Mouse (Mus musculus): Measurements from ENCODE around the gene Ranbp9.

The Ranbp9 gene

DNA sequence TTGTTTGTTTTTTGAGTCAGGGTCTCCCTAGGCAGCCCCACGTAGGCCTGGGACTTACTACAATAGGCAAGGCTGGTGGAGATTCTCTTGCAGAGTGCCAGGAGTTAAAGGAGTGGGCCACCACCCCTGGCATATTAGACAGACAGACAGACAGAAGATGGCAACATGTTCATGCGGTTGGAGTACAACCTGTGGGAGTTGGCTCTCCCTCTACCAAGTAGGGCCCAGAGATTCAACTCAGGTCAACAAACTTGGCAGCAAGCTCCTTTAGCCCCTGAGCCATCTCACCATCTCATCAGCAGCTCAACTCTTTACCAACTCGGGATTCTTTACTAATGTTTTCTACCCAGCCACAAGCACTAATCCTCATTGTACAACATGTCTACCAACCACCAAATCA lies 30.4 kb downstream of the Ranbp9 start:
- DNase-seq (ENCODE audit: low spot score): no peak

DNA sequence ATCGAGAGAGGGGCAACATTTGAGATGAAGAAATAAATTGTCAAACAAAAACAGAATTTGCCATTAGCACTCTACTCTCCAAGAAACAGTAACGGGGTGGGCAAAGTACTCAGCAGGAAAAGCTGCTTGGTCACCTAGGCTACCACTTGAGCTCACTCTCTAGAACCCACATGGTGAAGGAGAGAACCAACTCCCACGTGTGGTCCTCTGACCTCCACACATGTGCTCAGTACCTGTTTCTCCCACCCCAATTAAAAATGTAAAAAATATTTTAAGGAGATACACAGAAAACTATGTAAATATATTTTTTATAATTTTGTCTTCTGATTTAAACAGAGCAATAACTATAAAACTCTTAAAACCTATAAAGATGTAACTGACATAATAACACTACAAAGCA lies 33.4 kb downstream of the Ranbp9 start:
- DNase-seq (ENCODE audit: low spot score): no peak

DNA sequence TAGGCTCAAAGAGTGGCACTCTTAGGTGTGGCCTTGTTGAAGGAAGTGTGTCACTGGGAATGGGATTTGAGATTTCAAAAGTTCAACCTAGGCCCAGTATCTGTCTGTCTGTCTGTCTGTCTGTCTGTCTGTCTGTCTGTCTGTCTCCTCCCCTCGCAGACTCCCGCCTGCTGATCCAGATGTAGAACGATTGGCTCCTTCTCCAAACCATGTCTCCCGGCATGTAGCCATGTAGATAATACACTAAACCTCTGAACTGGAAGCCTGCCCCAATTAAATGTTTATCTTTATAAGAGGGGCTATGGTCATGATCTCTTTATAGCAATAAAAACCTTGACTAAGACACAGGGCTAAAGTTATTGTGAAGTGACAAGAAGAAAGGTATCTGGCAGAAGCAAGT lies 35.3 kb downstream of the Ranbp9 start:
- DNase-seq (ENCODE audit: low spot score): no peak

DNA sequence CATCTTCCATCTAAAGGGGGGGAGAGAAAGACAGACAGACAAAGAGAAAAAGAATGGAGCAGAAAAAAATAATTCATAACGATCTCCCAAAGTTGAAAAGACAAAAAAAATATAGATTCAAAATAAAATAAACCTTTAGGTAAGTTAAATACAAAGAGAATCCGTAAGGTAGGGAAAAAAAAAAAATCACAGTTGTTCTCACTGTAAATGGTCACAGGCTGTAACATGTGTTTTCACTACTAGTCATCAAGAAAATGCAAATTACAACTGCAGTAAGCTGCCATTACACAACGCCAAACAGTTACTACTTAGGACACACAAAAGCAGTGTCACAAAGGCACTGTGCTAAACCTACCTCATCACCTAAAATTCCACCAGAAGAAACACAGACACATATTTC lies 36.4 kb downstream of the Ranbp9 start:
- DNase-seq (ENCODE audit: low spot score): no peak

DNA sequence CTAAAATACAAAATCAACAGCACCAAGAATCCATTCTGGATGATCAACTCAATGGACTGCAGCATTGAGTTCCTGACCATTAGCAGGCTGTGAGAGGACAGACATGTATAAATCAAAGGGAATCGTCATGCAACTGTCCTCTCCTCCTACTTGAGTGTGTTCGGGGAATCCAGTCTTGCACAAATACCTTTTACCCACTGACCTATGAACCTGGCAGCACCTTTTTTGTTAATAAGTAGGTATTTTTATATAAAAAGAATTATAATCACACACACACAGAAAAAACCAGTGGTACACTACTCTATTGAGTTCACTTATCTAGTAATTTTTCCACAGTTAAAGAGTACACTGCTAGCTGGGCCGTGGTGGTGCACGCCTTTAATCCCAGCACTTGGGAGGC lies 37.4 kb downstream of the Ranbp9 start:
- DNase-seq (ENCODE audit: low spot score): no peak

DNA sequence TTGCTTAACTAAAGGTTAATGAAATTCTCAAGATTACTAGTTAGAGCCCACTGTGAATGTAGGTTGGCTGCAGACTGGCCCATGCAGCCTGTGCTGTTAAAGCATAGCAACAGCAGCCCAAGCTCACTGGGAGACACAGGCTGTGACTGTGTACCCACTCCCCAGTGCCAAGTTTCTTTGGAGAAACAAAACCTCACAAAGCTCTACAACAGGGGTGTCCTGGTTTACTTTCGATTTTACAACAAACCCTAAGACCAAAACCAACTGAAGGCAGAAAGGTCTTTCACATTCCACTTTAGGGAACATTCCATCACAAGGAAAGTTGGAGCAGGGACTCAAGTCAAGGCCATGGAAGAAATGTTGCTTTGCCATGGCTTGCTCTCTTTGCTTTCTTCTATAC lies 38.5 kb downstream of the Ranbp9 start:
- peak; percentile 20 for DNase-seq (ENCODE audit: low spot score)

DNA sequence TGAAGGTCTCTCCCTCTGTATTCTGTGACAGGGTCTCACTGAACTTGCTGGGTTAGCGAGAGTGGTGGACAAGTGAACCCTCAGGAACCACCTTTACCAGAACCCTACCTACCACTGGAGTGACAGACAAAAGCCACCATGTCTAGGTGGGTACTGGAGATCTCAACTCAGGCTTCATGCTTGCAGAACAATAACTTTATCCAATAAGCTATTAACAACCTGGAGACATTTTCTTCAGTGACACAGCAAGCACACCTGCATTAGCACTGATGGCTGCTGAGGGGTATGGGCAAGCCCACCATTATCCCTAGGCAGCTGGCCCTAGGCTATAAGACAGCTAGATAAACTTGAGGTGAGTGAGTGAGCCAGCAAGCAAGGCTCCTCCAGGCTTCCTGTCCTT lies 40.7 kb downstream of the Ranbp9 start:
- no peak for DNase-seq (ENCODE audit: low spot score)

DNA sequence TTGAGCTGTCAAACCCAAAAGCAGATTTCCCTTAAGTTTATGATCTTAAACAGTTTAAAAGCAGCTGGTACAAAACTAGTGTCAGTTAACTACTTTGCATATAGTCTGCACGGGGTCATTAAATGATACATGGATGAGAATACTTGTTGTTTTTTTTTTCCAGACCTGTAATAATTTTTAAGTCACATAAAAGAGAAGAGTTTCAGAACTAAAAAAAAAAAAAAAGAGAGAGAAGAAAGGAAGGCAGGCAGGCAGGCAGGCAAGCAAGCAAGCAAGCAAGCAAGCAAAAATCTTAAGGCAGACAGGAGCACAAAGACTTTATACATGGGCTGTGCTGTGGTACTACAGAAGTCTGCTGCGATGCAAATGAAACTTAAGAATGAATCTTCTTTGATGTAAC lies 47.7 kb downstream of the Ranbp9 start:
- no peak for DNase-seq (ENCODE audit: low spot score)

DNA sequence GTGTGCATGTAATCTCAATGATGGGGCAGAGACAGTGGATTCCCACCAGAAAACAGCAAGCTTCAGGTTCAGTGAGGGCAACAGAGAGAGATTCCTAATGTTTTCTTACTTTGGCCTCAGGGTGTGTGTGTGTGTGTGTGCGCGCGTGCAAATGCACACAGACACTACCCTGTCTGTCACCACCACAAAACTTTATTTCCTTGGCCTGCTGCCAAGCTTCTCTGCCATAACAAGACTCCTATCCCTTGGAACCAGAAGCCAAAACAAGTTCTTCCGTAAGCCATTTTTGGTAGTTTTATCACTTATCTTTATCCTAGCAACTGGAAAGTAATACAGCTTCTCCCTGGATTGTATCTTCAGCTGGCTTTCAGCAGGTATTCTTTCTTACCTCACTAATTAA lies 52.6 kb downstream of the Ranbp9 start:
- no peak for DNase-seq (ENCODE audit: low spot score)

DNA sequence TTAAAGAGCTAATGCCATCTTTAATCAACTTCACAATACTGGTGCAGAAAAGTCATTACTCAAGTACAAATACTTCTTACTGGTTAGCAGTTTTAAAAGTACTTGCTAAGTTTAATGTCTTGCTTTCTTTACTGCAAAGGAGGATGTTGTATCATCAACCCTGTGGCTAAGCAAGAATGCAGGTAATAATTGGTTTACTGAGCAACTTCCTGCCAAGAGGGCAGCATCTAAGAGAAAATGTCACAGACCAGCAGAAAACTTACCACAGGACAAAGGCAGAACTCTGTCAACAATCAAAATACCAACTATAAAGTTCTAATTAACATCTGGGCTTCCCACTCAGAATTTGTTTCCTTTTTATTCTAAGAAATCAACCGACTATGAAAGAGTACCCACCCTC lies 65.8 kb downstream of the Ranbp9 start:
- DNase-seq (ENCODE audit: low spot score): no peak

DNA sequence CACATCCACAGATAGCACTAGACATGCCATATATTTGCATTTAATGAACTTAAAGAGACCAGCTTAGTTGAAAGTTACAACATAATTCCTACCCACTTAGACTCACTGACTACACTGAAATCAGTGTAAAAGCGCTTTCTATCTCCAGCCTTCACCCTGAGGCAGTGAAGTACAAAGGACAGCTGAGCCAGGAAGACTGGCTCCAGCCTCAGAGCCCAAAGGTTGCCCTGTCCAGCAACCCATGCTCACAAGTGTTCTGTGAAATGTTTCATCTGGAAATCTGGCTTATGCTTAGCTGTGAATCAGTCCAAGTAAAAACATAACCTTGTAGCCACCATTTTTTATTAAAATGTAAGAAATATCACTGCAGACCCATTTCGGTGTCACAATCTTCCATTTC lies 67.5 kb downstream of the Ranbp9 start:
- DNase-seq (ENCODE audit: low spot score): no peak

DNA sequence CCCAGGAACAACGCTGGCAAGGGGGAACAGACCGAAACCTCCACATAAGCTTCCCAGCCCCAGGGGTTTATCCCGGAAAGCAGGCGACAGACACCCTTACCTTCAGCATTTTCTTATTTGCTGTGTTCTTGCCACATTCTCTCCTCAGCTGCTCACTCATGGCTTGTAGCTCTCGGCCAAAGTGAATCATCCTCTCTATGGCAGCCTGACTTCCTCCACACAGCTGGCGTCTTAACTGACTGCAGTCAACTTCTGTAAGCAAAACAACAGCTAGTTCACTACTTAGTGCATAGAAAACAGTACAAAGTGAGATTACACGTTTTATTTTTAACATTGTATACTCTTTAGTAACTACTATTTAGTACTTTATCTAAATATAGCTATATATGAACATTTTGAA lies 68.8 kb downstream of the Ranbp9 start:
- no peak for DNase-seq (ENCODE audit: low spot score)

DNA sequence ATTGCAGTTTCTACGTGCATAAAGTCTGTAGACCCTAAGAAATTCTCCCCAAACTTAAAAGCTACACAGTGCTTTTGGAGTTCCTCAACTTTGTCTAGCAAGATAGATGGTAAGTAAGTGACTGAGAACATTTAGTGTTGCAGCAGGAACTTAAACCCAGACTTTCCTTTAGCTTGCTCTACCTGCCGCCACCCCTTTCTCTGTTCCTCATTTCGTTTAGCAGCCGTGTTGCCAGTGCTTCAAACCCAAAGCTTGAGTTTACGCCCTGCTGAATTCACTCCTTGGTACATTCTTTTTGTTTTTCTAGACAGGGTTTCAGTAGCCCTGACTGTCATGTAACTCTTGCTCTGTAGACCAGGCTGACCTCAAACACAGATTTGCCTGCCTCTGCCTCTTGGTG lies 81.5 kb downstream of the Ranbp9 start:
- DNase-seq (ENCODE audit: low spot score): no peak

DNA sequence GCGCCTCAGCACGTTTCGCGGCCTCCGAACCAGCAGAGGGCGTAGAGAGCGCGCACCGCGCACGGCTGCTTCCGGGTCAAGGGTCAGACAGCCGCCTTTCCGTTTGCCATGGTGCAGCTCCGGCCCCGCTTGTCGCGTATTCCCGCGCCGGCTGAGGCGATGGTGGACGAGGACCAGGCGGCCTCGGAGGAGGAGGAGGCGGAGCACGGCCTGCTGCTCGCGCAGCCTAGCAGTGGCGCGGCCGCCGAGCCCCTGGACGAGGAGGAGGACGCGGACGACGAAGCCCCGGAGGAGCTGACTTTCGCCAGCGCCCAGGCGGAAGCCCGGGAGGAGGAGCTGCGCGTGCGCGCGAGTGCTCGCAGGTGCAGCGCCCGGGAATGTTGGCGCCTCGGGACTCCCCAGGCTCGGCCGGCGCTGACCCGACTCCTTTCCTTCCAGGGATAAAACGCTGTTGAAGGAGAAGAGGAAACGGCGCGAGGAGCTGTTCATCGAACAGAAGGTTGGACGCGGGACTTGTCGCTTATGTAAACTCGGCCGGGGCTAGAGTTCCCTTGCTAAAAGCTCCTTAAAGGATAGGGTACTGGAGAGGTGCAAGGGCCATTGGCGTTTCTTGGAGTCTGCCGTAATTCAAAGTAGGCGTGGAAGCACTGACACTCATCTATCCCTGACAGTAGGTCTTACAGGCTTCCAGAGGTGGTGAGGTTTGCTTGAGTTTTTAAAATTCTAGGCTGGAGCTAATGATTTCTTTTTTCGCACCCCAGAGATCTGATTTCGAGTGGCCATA lies 82.6 kb downstream of the Ranbp9 start, which contains the start of gene Nol7:
Nol7 (plus strand) TSS at position 94 of the 784 bp plus-strand sequence.
- peak; percentile 92 for DNase-seq (ENCODE audit: low spot score)

DNA sequence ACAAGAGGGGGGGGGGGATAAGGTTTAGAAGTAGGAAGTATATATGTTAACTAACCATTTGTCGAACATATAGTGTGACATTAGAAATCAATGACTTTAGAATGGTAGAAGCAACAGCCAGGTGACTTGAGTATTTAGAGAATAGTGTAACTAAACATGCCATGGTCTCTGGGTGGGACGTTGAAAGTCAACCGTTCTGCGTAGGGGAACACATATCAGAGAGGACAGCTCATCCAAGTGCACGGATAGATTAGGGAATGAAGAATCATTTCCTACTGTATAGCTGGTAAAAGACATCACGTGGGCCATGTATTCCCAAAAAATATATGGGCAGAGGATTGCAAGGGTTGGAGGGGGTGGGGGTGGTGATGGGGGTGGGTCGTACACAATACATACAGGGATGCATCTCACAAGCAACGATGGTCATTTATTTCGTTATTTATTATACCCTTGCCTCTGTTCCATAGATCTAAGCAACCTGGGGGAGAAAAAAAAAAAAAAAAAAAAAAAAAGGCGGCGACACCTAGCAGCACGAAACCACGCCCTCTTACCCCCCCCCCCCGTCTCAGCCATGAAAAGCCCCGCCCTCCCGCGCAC lies 83.3 kb downstream of the Ranbp9 start:
- DNase-seq (ENCODE audit: low spot score): no peak

DNA sequence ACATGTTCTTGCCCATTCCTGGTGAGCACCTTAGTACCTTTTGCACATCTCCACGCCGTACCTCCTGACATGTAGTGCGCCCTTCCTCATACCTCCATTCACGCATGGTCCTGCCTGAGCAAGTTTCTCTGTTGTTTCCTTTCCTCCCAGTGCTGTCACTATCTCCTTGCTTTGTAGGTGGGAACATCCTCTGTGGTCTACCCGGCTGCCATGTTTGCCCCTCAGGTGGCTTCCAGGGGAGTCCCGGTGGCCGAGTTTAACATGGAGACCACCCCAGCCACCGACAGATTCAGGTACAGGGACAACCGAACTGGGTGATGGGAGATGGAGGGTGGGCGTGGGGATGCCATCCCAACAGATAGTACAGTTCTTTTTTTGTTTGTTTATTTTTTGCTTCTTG lies 95.8 kb downstream of the Ranbp9 start:
- DNase-seq (ENCODE audit: low spot score): no peak

DNA sequence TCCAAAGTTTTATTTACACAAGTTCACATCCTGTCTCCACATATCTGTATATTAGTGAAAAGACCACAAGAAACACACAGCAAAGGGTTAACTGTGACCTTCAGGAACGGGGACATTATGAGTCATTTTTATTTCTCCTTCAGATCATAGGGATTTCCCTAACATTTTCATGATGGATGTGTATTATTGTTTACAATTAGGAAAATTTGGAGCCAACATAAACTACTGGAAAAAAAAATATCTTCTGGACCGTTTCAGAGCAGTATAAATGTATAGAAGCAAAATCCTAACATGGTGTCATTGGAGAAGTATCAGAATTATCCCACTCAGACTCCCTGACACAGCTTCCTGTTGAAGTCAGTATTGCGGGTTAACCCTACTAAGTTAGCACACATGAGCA lies 101.1 kb downstream of the Ranbp9 start:
- no peak for DNase-seq (ENCODE audit: low spot score)

DNA sequence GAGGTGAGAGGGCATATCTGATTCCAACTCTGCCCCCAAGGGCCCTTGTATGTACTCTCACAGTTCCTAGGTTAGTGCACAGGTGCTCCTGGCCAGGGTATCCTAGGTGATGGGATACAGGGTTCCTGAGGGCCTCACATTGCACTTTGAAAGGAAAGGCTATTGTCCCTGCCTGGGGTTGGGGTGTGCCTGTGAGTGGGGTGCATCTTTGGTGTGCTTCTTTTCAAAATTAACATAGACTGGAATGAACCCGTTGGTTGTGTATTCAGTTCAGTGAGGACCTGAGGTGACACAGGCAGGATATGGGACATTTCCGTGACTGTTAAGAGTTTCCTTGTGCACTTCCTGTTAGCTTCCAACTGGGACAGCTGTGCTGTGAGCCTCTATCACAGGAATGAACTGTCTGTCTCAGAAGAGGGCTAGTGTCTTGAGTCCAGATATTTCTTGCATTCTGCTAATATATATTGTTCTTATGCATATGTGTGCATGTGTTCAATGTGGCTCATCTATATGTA lies 106.1 kb downstream of the Ranbp9 start:
- DNase-seq (ENCODE audit: low spot score): no peak

DNA sequence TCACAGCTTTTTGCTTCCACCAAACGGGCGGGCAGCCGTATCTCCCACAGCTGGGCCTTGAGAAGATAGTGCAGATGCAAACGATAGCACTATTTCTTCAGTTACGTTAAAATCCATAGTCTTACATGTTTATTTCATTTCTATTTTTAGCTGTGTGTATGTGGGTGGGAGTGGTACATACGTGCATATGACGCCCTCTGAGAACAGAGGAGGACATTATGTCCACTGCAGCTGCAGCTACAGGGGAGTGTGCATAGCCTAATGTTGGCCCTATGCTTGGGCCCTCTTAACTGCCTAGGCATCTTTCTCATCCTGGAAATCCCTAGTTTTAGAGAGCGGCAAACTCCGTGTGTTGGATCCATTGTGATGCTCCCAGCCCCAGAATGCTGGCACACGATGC lies 106.9 kb downstream of the Ranbp9 start:
- no peak for DNase-seq (ENCODE audit: low spot score)

DNA sequence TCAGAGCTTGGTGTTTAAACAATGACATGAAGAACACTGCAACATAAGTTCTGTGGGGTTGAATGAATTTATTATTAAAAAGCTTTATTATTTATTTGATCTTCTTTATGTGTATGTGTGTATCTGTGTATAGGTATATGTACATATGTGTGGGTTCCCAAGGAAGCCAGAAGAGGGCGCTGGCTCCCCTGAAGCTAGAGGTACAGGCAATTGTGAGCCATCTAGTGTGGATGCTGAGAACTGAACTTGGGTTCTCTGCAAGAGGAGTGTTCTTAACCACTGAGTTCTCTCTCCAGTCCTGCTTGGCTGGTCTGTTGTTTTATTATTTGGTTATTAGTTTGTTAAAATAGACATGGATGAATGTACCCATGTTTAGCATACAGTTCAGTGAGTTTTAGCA lies 108.2 kb downstream of the Ranbp9 start:
- no peak for DNase-seq (ENCODE audit: low spot score)

DNA sequence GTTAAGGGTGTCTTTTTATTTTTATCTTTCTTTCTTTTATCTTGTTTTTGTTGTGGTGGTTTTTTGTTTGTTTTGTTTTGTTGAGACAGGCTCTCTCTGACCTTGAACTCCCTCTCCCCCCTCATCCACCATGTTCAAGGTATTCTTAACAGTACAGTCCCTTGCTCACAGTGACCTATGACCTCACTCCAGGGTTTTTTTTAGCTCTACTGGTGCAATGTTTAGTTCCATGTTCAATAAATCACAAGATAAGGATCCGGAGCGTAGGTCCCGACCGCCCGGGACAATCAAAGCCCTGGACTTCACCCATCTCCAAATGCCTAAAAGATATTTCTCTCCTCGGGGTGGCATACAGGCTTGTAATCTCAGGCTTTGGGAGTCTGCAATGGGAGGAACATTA lies 111.0 kb downstream of the Ranbp9 start:
- DNase-seq (ENCODE audit: low spot score): no peak

DNA sequence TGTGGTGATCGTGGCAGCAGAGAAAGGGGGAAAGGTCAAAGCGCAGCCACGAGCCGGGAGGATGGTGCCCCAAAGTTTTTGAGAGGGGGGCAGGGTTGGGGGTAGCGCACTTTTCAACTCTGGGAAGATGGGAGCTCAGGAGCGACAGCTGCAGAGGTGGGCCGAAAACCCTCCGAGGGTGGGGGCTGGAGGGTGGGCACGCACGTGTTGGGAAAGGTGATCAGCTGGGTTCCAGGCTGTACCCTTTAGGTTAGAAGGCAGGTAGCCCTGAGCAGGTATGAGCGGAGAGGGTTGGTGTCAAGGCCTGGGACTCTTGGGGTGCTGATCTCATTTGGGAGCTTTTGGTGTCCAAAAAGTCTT lies 115.3 kb downstream of the Ranbp9 start:
- no peak for DNase-seq (ENCODE audit: low spot score)

DNA sequence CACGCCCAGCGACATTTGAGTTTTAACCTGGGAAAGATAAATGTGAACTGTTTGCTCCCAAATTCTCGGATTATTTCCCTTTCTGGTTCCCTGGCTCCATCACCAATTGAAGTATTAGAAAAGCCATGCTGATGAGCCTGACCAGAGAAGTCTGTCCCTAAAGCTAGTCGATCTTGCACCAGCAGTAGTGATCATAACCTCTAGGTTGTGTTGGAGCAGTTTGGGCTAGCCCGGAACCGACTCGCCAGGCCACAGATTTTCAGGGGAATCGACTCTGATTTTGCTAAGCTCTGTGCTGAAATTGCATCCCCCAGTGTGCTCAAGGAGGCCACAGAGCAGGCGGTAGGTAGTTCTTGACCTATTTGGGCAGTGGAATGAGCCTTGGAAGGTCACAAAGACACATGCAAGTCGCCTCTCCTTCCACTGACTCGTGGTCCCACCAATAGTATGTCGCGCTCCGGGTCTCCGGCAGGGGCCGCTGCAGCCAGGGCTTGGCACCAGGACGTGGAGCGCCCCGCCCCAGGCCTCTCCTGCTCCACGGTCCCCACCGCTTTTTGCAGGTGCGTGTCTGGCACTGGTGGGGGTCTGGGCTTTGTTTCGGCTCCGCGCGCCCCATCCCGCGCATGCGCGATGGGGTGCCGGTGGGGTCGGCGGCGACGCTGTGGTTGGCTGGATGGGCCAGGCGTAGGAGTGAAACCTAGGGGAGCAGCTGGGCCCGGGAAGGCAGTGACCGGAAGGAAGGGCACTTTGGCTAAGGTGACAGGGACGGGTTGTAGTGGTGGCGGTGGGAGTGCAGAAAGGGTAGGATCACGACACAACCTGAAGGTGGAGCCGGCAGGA lies 115.9 kb downstream of the Ranbp9 start, which contains the start of gene Sirt5:
Sirt5 (plus strand) TSS at position 512 of the 840 bp plus-strand sequence.
- peak; percentile 34 for DNase-seq (ENCODE audit: low spot score)
